Mouse (Mus musculus) CH12.LX (cell line): ENCODE results near the gene 4921507P07Rik.

Experiments
- CHD1 ChIP-seq: IDR thresholded peaks from 2 replicates; pipeline ENCODE4 v1.6.1; 2012; ENCODE audit warnings: low read depth, low read length, improper control_type of control experiment, inconsistent platforms
- CTCF ChIP-seq, 2 experiments: IDR thresholded peaks in 1 of 2; conservative IDR thresholded peaks in 1 of 2; 2 replicates each; pipeline ENCODE4 v1.5.1; 2011 to 2012; ENCODE audit warnings: low read depth in 2 of 2, low read length in 2 of 2, improper control_type of control experiment in 1 of 2, inconsistent platforms in 1 of 2, mild to moderate bottlenecking in 1 of 2, moderate library complexity in 1 of 2
- ELF1 ChIP-seq: IDR thresholded peaks from 2 replicates; pipeline ENCODE4 v1.6.1; 2014; ENCODE audit warnings: low read depth, mild to moderate bottlenecking, inconsistent platforms, low read length, improper control_type of control experiment
- HCFC1 ChIP-seq: IDR thresholded peaks from 2 replicates; pipeline ENCODE4 v1.6.1; 2012; ENCODE audit warnings: low read depth, mild to moderate bottlenecking, inconsistent platforms, low read length, improper control_type of control experiment
- JUND ChIP-seq: conservative IDR thresholded peaks from 2 replicates; pipeline ENCODE4 v1.6.1; 2011; ENCODE audit warnings: low read depth, low read length, improper control_type of control experiment
- MAX ChIP-seq: IDR thresholded peaks from 2 replicates; pipeline ENCODE4 v1.6.1; 2011; ENCODE audit warnings: low read length, improper control_type of control experiment
- MAZ ChIP-seq: IDR thresholded peaks from 2 replicates; pipeline ENCODE4 v1.6.1; 2012; ENCODE audit warnings: low read depth, mild to moderate bottlenecking, inconsistent platforms, low read length, improper control_type of control experiment, moderate library complexity
- MXI1 ChIP-seq: IDR thresholded peaks from 2 replicates; pipeline ENCODE4 v1.6.1; 2011; ENCODE audit warnings: mild to moderate bottlenecking, low read depth, low read length, improper control_type of control experiment
- PAX5 ChIP-seq: IDR thresholded peaks from 2 replicates; pipeline ENCODE4 v1.6.1; 2012; ENCODE audit warnings: low read length, inconsistent platforms, mixed read lengths
- TCF12 ChIP-seq: IDR thresholded peaks from 2 replicates; pipeline ENCODE4 v1.6.1; 2014; ENCODE audit warnings: low read depth, mild to moderate bottlenecking, inconsistent platforms, low read length, improper control_type of control experiment

- no peak for TF ChIP-seq CTCF (conservative IDR thresholded peaks at IDR 0.05 in 1 of 2, IDR thresholded peaks at IDR 0.05 in 1 of 2; ENCODE audit: low read depth in 2 of 2, low read length in 2 of 2)
- no peak for TF ChIP-seq CHD1
- no peak for TF ChIP-seq PAX5
- no peak for TF ChIP-seq ELF1
- no peak for TF ChIP-seq TCF12
- no peak for TF ChIP-seq MAX
- TF ChIP-seq JUND = no peak
- no peak for TF ChIP-seq HCFC1
- TF ChIP-seq MAZ = no peak
- no peak for TF ChIP-seq MXI1
Measured at GRCm38 (mm10) chr6:50566997-50567255, 29.5 kb downstream of the 4921507P07Rik start.
